Mouse (Mus musculus): Measurements from ENCODE around the gene Fam217b. TPM values are rescaled to one million over a fixed set of nuclear protein-coding genes. Genes with fewer than 3 reads are reported as not detected.

The Fam217b gene
- polyA plus RNA-seq, 1 experiment from 2014 or later, result 6.4 TPM

DNA sequence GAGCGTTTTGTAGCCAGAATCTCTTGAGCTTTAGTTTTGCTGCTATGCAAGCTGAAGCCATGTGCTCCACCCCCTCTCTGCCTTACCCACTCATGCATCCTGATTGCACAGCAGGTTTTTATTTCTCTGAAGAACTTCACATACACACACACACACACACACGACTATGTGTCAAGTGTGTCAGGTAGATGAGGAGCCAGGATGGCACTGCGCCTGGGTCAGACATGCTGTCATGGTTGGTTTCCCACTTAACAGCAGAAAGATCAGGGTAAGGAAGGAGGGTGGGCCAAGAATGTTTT, 775 bp downstream of the Fam217b start:
- Histone ChIP-seq H3K4me1 (replicated peaks; ENCODE audit: control insufficient read depth, insufficient read depth, low read length) (peaks cover 23% of the 10 kb centered on the region), H3K4me3 (ENCODE audit: low read depth, low read length) (peak overlapping the region; percentile 64), H3K4me2 (ENCODE audit: low read length) (peak overlapping the region; percentile 99), H3K9ac (ENCODE audit: low read length) (no peak overlapping the region), H3K36me3 (ENCODE audit: control insufficient read depth, insufficient read depth, low read length) (peaks cover 6% of the 10 kb centered on the region; the same call in 1 of the 2 replicates), H3K9me3 (ENCODE audit: control insufficient read depth, low read length) (no peaks in the 10 kb centered on the region), H3K27ac (ENCODE audit: low read depth) (no peak overlapping the region; the same call in 1 of the 2 replicates), H3K27me3 (replicated peaks; ENCODE audit: control insufficient read depth, insufficient read depth, low read length) (no peaks in the 10 kb centered on the region)
- peak; percentile 0; the same call in 1 of the 2 replicates for ATAC-seq (replicated peaks; ENCODE audit: low FRiP score, low TSS enrichment, low read depth)
- whole genome bisulfite sequencing, result 25% methylated on average over 3 of the region's 3 CpGs
- no peak for DNase-seq (ENCODE audit: low spot score)

DNA sequence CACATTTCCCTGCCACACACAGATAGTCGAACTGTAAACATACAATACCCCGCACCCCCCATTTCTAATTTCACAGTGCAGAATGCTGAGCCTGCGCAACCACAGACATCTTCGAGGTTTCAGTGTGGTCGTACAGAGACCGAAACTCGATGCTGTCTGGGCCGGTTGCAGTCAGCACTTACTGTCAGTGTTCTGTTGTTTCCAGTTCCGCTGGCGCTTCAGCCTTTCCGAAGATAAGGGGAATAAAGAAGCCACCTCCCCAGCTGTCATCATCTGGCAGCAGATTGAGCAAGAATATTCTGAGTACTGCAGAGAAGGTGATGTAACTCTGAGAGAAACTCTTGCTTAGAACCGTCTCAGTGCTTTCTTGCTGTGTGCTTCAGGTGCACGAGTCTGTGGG, 2.1 kb downstream of the Fam217b start:
- DNase-seq (ENCODE audit: low spot score) (peak; percentile 48), ATAC-seq (replicated peaks; ENCODE audit: low FRiP score, low TSS enrichment, low read depth) (no peak)
- WGBS, result 60% methylated on average over 13 of the region's 13 CpGs
- Histone ChIP-seq H3K27me3 (replicated peaks; ENCODE audit: control insufficient read depth, insufficient read depth, low read length) (no peaks in the 10 kb centered on the region), H3K36me3 (ENCODE audit: control insufficient read depth, insufficient read depth, low read length) (peaks cover 16% of the 10 kb centered on the region; the same call in 1 of the 2 replicates), H3K27ac (ENCODE audit: low read depth) (no peak overlapping the region), H3K9ac (ENCODE audit: low read length) (no peak overlapping the region), H3K4me3 (ENCODE audit: low read depth, low read length) (no peak overlapping the region), H3K4me2 (ENCODE audit: low read length) (no peak overlapping the region), H3K9me3 (ENCODE audit: control insufficient read depth, low read length) (no peaks in the 10 kb centered on the region), H3K4me1 (replicated peaks; ENCODE audit: control insufficient read depth, insufficient read depth, low read length) (peaks cover 17% of the 10 kb centered on the region)

DNA sequence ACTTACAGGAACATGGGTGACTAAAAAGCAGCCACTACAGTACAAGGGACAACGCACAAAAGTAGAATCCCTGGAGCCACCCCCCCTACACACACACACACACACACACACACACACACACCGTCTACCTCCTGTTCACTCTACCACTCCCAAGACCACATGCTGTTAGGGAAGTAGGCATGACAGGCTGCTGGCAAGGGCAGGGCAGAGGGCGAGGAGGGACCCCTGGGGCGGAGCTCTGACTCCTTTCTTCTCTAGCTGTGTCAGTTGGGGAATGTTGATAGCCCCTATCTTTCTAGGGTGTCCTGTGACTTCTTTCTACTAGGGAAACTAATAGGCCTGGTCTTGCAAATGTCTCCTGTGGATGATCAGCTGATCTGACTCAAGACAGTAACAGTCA, 2.6 kb downstream of the Fam217b start:
- ATAC-seq (replicated peaks; ENCODE audit: low FRiP score, low TSS enrichment, low read depth) (no peak), DNase-seq (ENCODE audit: low spot score) (no peak)
- 78% methylated on average over 4 of the region's 4 CpGs for WGBS
- no peak overlapping the region for H3K4me2 ChIP-seq (ENCODE audit: low read length)
- no peak overlapping the region for H3K9ac ChIP-seq (ENCODE audit: low read length)
- no peak overlapping the region for H3K27ac ChIP-seq (ENCODE audit: low read depth)
- no peak overlapping the region for H3K4me3 ChIP-seq (ENCODE audit: low read depth, low read length)
- peaks cover 16% of the 10 kb centered on the region; the same call in 1 of the 2 replicates for H3K36me3 ChIP-seq (ENCODE audit: control insufficient read depth, insufficient read depth, low read length)
- H3K9me3 ChIP-seq (ENCODE audit: control insufficient read depth, low read length), result no peaks in the 10 kb centered on the region
- H3K4me1 ChIP-seq (replicated peaks; ENCODE audit: control insufficient read depth, insufficient read depth, low read length), result peaks cover 16% of the 10 kb centered on the region
- H3K27me3 ChIP-seq (replicated peaks; ENCODE audit: control insufficient read depth, insufficient read depth, low read length), result no peaks in the 10 kb centered on the region

DNA sequence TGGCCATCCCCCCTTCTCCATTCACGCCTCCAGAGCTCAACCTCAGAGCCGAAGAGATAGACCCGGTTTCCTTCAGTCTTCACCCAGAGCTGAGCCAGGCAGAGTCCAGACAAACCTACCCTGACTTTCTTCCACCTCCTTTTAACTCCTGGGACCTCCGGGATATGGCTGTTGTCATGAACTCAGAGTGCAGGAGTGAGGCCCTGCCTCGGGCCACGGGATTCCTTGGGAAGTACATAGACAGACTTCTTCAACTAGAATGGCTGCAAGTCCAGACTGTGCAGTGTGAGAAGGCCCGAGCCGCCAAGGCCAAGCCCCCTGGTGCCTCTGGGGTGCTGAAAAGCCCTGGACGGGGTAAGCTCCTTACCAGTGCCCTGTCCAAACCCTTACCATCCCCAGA, 6.3 kb downstream of the Fam217b start:
- Histone ChIP-seq H3K36me3 (ENCODE audit: control insufficient read depth, insufficient read depth, low read length) (peaks cover 21% of the 10 kb centered on the region; the same call in 1 of the 2 replicates), H3K9me3 (ENCODE audit: control insufficient read depth, low read length) (no peaks in the 10 kb centered on the region), H3K27me3 (replicated peaks; ENCODE audit: control insufficient read depth, insufficient read depth, low read length) (no peaks in the 10 kb centered on the region), H3K4me2 (ENCODE audit: low read length) (no peak overlapping the region), H3K9ac (ENCODE audit: low read length) (no peak overlapping the region), H3K4me1 (replicated peaks; ENCODE audit: control insufficient read depth, insufficient read depth, low read length) (peaks cover 10% of the 10 kb centered on the region; the same call in 1 of the 2 replicates), H3K4me3 (ENCODE audit: low read depth, low read length) (no peak overlapping the region), H3K27ac (ENCODE audit: low read depth) (no peak overlapping the region)
- DNase-seq (ENCODE audit: low spot score) (no peak), ATAC-seq (replicated peaks; ENCODE audit: low FRiP score, low TSS enrichment, low read depth) (no peak)
- WGBS, result 83% methylated on average over 9 of the region's 9 CpGs

DNA sequence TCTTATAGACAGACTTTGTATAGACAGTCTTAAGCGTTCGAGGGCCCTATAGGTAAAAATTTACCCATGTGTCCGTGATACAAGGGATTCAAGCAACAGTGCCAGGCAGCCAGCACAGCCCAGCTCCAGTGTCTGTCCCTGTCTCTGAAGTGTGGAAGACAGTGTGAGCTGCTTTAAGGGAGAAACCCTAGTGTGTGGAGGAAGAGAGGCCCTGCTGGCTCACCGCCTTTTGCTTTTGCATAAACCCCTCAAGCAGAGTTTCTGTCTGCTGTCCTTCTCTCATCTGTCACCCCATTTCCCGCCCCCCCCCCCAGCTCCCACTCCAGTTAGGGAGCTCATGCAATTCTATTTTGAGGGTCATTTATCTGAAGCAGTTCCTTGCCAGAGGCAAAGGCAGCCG, 7.3 kb downstream of the Fam217b start:
- Histone ChIP-seq H3K4me1 (replicated peaks; ENCODE audit: control insufficient read depth, insufficient read depth, low read length) (peaks cover 1% of the 10 kb centered on the region; the same call in 1 of the 2 replicates), H3K36me3 (ENCODE audit: control insufficient read depth, insufficient read depth, low read length) (peaks cover 21% of the 10 kb centered on the region; the same call in 1 of the 2 replicates), H3K27ac (ENCODE audit: low read depth) (no peak overlapping the region; the same call in 1 of the 2 replicates), H3K4me3 (ENCODE audit: low read depth, low read length) (no peak overlapping the region), H3K9ac (ENCODE audit: low read length) (no peak overlapping the region), H3K27me3 (replicated peaks; ENCODE audit: control insufficient read depth, insufficient read depth, low read length) (no peaks in the 10 kb centered on the region), H3K9me3 (ENCODE audit: control insufficient read depth, low read length) (no peaks in the 10 kb centered on the region), H3K4me2 (ENCODE audit: low read length) (no peak overlapping the region)
- 46% methylated on average over 6 of the region's 6 CpGs for WGBS
- ATAC-seq (replicated peaks; ENCODE audit: low FRiP score, low TSS enrichment, low read depth) (no peak), DNase-seq (ENCODE audit: low spot score) (peak; percentile 49)

DNA sequence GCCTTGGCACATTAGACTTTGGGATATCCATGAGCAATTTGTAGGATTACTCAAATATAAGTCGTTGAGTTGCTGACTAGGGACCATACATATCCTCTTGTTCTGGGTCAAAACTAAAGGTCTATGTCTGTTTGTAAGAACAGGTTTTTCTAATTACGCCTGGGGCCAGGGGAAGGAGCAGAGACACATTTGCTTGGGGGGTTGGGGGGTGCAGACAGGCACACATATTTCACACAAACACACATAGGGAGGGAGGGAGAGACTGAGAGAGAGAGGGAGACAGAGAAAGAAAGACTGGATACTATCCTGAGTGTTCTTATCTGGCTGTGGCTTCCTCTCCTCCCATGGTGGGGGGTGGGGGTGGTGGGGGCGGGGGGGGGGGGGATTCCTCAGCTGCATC, 7.9 kb downstream of the Fam217b start:
- 33% methylated on average over 2 of the region's 3 CpGs for WGBS
- Histone ChIP-seq H3K36me3 (ENCODE audit: control insufficient read depth, insufficient read depth, low read length) (peaks cover 21% of the 10 kb centered on the region; the same call in 1 of the 2 replicates), H3K27me3 (replicated peaks; ENCODE audit: control insufficient read depth, insufficient read depth, low read length) (no peaks in the 10 kb centered on the region), H3K4me1 (replicated peaks; ENCODE audit: control insufficient read depth, insufficient read depth, low read length) (no peaks in the 10 kb centered on the region; the same call in 1 of the 2 replicates), H3K9me3 (ENCODE audit: control insufficient read depth, low read length) (no peaks in the 10 kb centered on the region), H3K4me3 (ENCODE audit: low read depth, low read length) (no peak overlapping the region), H3K9ac (ENCODE audit: low read length) (no peak overlapping the region), H3K4me2 (ENCODE audit: low read length) (no peak overlapping the region), H3K27ac (ENCODE audit: low read depth) (no peak overlapping the region; the same call in 1 of the 2 replicates)
- DNase-seq (ENCODE audit: low spot score), result peak; percentile 24
- ATAC-seq (replicated peaks; ENCODE audit: low FRiP score, low TSS enrichment, low read depth), result no peak

DNA sequence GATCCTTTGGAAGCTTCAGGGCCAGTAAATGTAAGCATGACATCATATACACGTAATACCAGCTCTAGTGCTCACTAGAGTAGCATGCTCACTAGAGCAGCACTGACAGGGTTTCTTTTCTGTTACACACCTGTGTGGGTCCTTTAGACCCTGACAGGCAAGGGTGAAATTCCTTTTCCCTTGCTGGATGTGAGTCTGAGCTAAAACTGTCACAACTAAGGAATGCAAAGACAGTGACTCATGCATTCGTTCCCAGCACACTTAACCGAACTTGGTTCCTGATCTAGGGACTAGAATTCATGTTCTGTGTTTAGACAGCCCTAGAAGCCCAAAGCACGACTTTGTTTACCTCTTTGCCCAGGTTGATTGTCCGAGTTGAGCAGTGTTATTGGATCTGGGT, 8.9 kb downstream of the Fam217b start:
- ATAC-seq (replicated peaks; ENCODE audit: low FRiP score, low TSS enrichment, low read depth), result no peak
- 72% methylated on average over 5 of the region's 5 CpGs for WGBS

DNA sequence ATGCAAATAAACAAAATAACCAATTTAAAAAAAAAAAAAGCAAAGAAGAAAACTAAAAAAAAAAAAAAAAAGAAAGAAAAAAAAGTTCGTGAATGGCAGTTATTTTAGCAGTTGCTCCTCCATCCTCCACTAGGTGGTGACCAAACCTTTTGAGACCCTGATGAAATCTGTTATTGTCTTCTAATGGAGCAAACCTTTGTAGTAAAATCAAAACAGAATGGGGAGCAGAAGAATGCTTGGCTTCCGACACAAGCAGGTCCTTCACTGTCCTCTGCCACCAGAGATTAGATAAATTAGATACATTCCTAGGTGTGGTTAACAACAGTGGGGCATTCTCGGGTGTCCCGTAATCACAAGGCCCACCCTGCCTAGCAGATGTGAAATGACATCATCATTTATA, 11.9 kb downstream of the Fam217b start:
- H3K27me3 ChIP-seq (replicated peaks; ENCODE audit: control insufficient read depth, insufficient read depth, low read length), result no peaks in the 10 kb centered on the region
- no peaks in the 10 kb centered on the region for H3K9me3 ChIP-seq (ENCODE audit: control insufficient read depth, low read length)
- peak; percentile 59; the same call in 1 of the 2 replicates for ATAC-seq (replicated peaks; ENCODE audit: low FRiP score, low TSS enrichment, low read depth)
- 0 out of 2 replicates have a peak, but pooled peaks cover 5% of the 10 kb centered on the region for H3K36me3 ChIP-seq (ENCODE audit: control insufficient read depth, insufficient read depth, low read length)
- H3K9ac ChIP-seq (ENCODE audit: low read length), result no peak overlapping the region
- no peak overlapping the region for H3K4me3 ChIP-seq (ENCODE audit: low read depth, low read length)
- H3K27ac ChIP-seq (ENCODE audit: low read depth), result no peak overlapping the region
- 29% methylated on average over 4 of the region's 4 CpGs for WGBS
- H3K4me2 ChIP-seq (ENCODE audit: low read length), result no peak overlapping the region
- DNase-seq (ENCODE audit: low spot score), result peak; percentile 64
- H3K4me1 ChIP-seq (replicated peaks; ENCODE audit: control insufficient read depth, insufficient read depth, low read length), result no peaks in the 10 kb centered on the region; the same call in 1 of the 2 replicates

More for the DNA sequence above, 8.9 kb downstream of the Fam217b start:
- peaks cover 18% of the 10 kb centered on the region; the same call in 1 of the 2 replicates for H3K36me3 ChIP-seq (ENCODE audit: control insufficient read depth, insufficient read depth, low read length)
- no peaks in the 10 kb centered on the region for H3K9me3 ChIP-seq (ENCODE audit: control insufficient read depth, low read length)
- no peak overlapping the region for H3K4me3 ChIP-seq (ENCODE audit: low read depth, low read length)
- H3K27me3 ChIP-seq (replicated peaks; ENCODE audit: control insufficient read depth, insufficient read depth, low read length), result no peaks in the 10 kb centered on the region
- no peak overlapping the region for H3K27ac ChIP-seq (ENCODE audit: low read depth)
- H3K4me1 ChIP-seq (replicated peaks; ENCODE audit: control insufficient read depth, insufficient read depth, low read length), result no peaks in the 10 kb centered on the region; the same call in 1 of the 2 replicates
- H3K9ac ChIP-seq (ENCODE audit: low read length), result no peak overlapping the region
- peak; percentile 47 for DNase-seq (ENCODE audit: low spot score)
- H3K4me2 ChIP-seq (ENCODE audit: low read length), result no peak overlapping the region

DNA sequence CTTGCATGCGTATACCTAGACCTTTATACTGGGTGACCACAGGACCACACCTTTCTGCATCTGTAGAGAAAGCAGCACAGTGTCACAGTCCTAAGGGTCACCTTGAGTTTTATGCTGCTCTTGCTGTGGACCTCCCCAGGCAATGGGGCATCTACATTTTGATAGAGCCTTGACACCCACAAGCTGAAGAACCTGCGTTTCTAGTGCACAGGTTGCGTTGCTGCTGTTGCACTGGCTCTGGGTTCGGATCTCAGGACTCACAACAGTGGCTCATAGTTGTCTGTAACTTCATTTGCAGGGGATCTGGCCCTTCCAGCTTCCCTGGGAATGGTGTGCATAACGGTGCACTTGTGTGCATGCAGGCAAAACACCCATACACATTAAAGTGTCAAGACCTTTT, 12.9 kb downstream of the Fam217b start:
- peaks cover 3% of the 10 kb centered on the region for H3K4me1 ChIP-seq (replicated peaks; ENCODE audit: control insufficient read depth, insufficient read depth, low read length)
- 86% methylated on average over 5 of the region's 5 CpGs for WGBS
- H3K4me2 ChIP-seq (ENCODE audit: low read length), result no peak overlapping the region
- DNase-seq (ENCODE audit: low spot score) (no peak), ATAC-seq (replicated peaks; ENCODE audit: low FRiP score, low TSS enrichment, low read depth) (no peak)
- H3K4me3 ChIP-seq (ENCODE audit: low read depth, low read length), result no peak overlapping the region
- H3K27ac ChIP-seq (ENCODE audit: low read depth), result no peak overlapping the region
- no peaks in the 10 kb centered on the region for H3K27me3 ChIP-seq (replicated peaks; ENCODE audit: control insufficient read depth, insufficient read depth, low read length)
- no peak overlapping the region for H3K9ac ChIP-seq (ENCODE audit: low read length)
- H3K9me3 ChIP-seq (ENCODE audit: control insufficient read depth, low read length), result no peaks in the 10 kb centered on the region
- H3K36me3 ChIP-seq (ENCODE audit: control insufficient read depth, insufficient read depth, low read length), result 0 out of 2 replicates have a peak, but pooled peaks cover 5% of the 10 kb centered on the region

Measured in intestine, embryonic 14.5 days (tissue).